Mouse (Mus musculus) lung, embryonic 15.5 days (tissue): ENCODE results near the gene Postn. TPM values are rescaled to one million over a fixed set of nuclear protein-coding genes. Genes with fewer than 3 reads are reported as not detected.

Source experiments
- ATAC-seq: fragments of 200-750 bp; cut with Nextera tagmentation; 2 replicates; pipeline ENCODE4 v1.8.0; 2017; ENCODE audit warnings: moderate number of reproducible peaks, borderline replicate concordance; ENCODE audit not compliant: low FRiP score, low TSS enrichment; ENCODE audit errors: extremely low read depth
- H3K27ac ChIP-seq: fragments of 300-500 bp; sonication (generic); 2 replicates; pipeline ENCODE4 v1.5.1; 2015; ENCODE audit warnings: moderate library complexity, mild to moderate bottlenecking, inconsistent platforms
- H3K27me3 ChIP-seq: fragments of 300-500 bp; sonication (generic); 2 replicates; pipeline ENCODE4 v1.6.1; 2015; ENCODE audit warnings: inconsistent platforms
- H3K36me3 ChIP-seq: fragments of 300-500 bp; sonication (generic); 2 replicates; pipeline ENCODE4 v1.6.1; 2015; ENCODE audit warnings: inconsistent platforms
- H3K4me1 ChIP-seq: fragments of 300-500 bp; sonication (generic); 2 replicates; pipeline ENCODE4 v1.6.1; 2015; ENCODE audit warnings: inconsistent platforms
- H3K4me2 ChIP-seq: fragments of 300-500 bp; sonication (generic); 2 replicates; pipeline ENCODE4 v1.6.1; 2015; ENCODE audit warnings: inconsistent platforms, mild to moderate bottlenecking, moderate library complexity
- H3K4me3 ChIP-seq: fragments of 300-500 bp; sonication (generic); 2 replicates; pipeline ENCODE4 v1.5.1; 2015; ENCODE audit warnings: mild to moderate bottlenecking, inconsistent platforms
- H3K9ac ChIP-seq: fragments of 300-500 bp; sonication (generic); 2 replicates; pipeline ENCODE4 v1.6.1; 2015; ENCODE audit warnings: inconsistent platforms
- H3K9me3 ChIP-seq: fragments of 300-500 bp; sonication (generic); 2 replicates; pipeline ENCODE4 v1.6.1; 2016; ENCODE audit warnings: inconsistent platforms
- WGBS: fragments of 180-500 bp; shearing (Covaris S2); methylation state at CpG from one replicate; pipeline ENCODE4 v1.1.7; 2015; 5-methylcytosine and 5-hydroxymethylcytosine counted together
- polyA plus RNA-seq: library from polyadenylated mRNA; unstranded; fragments of >200 nt; fragmentation: Nextera tagmentation; extraction: Ambion mirVana; gene quantifications from 2 replicates; pipeline ENCODE4 v1.2.1, GENCODE M21; 2015

The Postn gene
- polyA plus RNA-seq, 1 experiment from 2014 or later: 129 TPM

- no peaks in the 10 kb centered on the region for H3K27me3 ChIP-seq
- no peak overlapping the region for H3K9ac ChIP-seq
- WGBS: 63% methylated on average over 10 of the region's 10 CpGs
- no peak overlapping the region for H3K27ac ChIP-seq
- 0 out of 2 replicates have a peak, but pooled peaks cover 3% of the 10 kb centered on the region for H3K4me1 ChIP-seq
- H3K9me3 ChIP-seq: no peaks in the 10 kb centered on the region
- no peak for ATAC-seq
- no peak overlapping the region for H3K4me3 ChIP-seq
- H3K36me3 ChIP-seq: no peaks in the 10 kb centered on the region
- H3K4me2 ChIP-seq: no peak overlapping the region
Observed at GRCm38 (mm10) chr3:54420189-54420928, 59.5 kb downstream of the Postn start.

- Histone ChIP-seq H3K4me3 (no peak overlapping the region), H3K4me1 (0 out of 2 replicates have a peak, but pooled peaks cover 3% of the 10 kb centered on the region), H3K9me3 (no peaks in the 10 kb centered on the region), H3K27me3 (no peaks in the 10 kb centered on the region), H3K4me2 (no peak overlapping the region), H3K27ac (no peak overlapping the region), H3K36me3 (no peaks in the 10 kb centered on the region), H3K9ac (no peak overlapping the region)
- WGBS: 76% methylated on average over 6 of the region's 6 CpGs
- ATAC-seq: no peak
Observed at GRCm38 (mm10) chr3:54420983-54421382, 60.1 kb downstream of the Postn start.

GRCm38 (mm10) chr3:54421666-54422065, 60.8 kb downstream of the Postn start:
- Histone ChIP-seq H3K9ac (no peak overlapping the region), H3K4me3 (no peak overlapping the region), H3K36me3 (no peaks in the 10 kb centered on the region), H3K27ac (no peak overlapping the region), H3K4me2 (no peak overlapping the region), H3K4me1 (0 out of 2 replicates have a peak, but pooled peaks cover 3% of the 10 kb centered on the region), H3K27me3 (no peaks in the 10 kb centered on the region), H3K9me3 (no peaks in the 10 kb centered on the region)
- ATAC-seq: no peak
- 92% methylated on average over 2 of the region's 2 CpGs for whole genome bisulfite sequencing

- Histone ChIP-seq H3K27me3 (no peaks in the 10 kb centered on the region), H3K4me2 (no peak overlapping the region), H3K36me3 (no peaks in the 10 kb centered on the region), H3K27ac (no peak overlapping the region), H3K9me3 (no peaks in the 10 kb centered on the region), H3K4me1 (no peaks in the 10 kb centered on the region), H3K9ac (no peak overlapping the region), H3K4me3 (no peak overlapping the region)
- WGBS: 65% methylated on average over 4 of the region's 4 CpGs
- no peak for ATAC-seq
Observed at GRCm38 (mm10) chr3:54424146-54424545, 63.2 kb downstream of the Postn start.

- ATAC-seq: no peak
- H3K36me3 ChIP-seq: no peaks in the 10 kb centered on the region
- no peak overlapping the region for H3K4me2 ChIP-seq
- 74% methylated on average over 4 of the region's 4 CpGs for WGBS
- no peak overlapping the region for H3K27ac ChIP-seq
- H3K27me3 ChIP-seq: no peaks in the 10 kb centered on the region
- H3K4me3 ChIP-seq: no peak overlapping the region
- no peaks in the 10 kb centered on the region for H3K9me3 ChIP-seq
- no peaks in the 10 kb centered on the region for H3K4me1 ChIP-seq
- no peak overlapping the region for H3K9ac ChIP-seq
Observed at GRCm38 (mm10) chr3:54431663-54432062, 70.8 kb downstream of the Postn start.

DNA sequence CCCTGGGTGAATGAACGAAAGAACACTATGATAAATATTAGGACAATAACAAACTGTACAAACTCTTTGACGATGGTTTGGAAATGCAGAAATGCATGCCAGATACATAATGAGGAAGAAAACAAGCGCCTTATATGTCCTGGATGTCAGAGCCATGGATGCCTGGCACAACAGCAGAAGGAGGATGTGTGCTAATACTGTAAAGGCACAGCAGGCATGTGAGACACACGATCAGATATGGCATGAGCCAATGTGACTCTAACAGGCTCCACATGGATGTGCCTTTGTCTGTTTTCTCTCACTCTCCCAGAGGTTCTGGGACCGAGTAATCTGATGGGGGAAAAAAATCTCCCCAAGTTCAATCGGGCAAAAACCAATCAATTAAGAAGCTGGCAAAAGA, 71.3 kb downstream of the Postn start:
- 0 out of 2 replicates have a peak overlapping the region, but pooled peaks have one; percentile 5 for H3K27ac ChIP-seq
- H3K4me2 ChIP-seq: no peak overlapping the region
- H3K9ac ChIP-seq: no peak overlapping the region
- H3K27me3 ChIP-seq: no peaks in the 10 kb centered on the region
- no peak overlapping the region for H3K4me3 ChIP-seq
- H3K36me3 ChIP-seq: no peaks in the 10 kb centered on the region
- no peak for ATAC-seq
- WGBS: 47% methylated on average over 6 of the region's 6 CpGs
- no peaks in the 10 kb centered on the region for H3K9me3 ChIP-seq
- no peaks in the 10 kb centered on the region for H3K4me1 ChIP-seq

DNA sequence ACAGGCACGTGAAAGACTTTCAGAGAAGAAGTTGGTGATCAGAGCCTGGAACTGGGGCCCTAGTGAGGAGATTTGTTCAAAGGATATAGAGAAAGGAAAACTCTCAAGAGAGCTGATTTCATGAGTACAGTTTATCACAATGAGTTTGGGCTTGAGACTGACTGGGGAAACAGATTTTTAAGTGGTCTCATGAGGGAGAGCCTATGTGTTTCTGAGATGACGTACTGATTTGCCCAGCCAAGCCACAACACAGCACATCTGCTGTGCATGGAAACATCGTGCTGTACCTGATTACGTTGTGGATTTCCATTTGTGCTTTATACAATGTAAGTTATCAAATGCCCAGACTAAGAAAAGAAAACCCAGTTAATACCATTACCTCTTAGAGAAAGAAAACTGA, 71.7 kb downstream of the Postn start:
- Histone ChIP-seq H3K9ac (no peak overlapping the region), H3K4me3 (no peak overlapping the region), H3K36me3 (no peaks in the 10 kb centered on the region), H3K9me3 (no peaks in the 10 kb centered on the region), H3K27ac (0 out of 2 replicates have a peak overlapping the region, but pooled peaks have one; percentile 5), H3K4me2 (no peak overlapping the region), H3K4me1 (no peaks in the 10 kb centered on the region), H3K27me3 (no peaks in the 10 kb centered on the region)
- ATAC-seq: no peak
- WGBS: 78% methylated on average over 4 of the region's 4 CpGs

GRCm38 (mm10) chr3:54434571-54434970, 73.7 kb downstream of the Postn start:
- Histone ChIP-seq H3K27ac (no peak overlapping the region), H3K27me3 (no peaks in the 10 kb centered on the region), H3K9ac (no peak overlapping the region), H3K4me2 (no peak overlapping the region), H3K4me3 (no peak overlapping the region), H3K36me3 (no peaks in the 10 kb centered on the region), H3K4me1 (no peaks in the 10 kb centered on the region), H3K9me3 (no peaks in the 10 kb centered on the region)
- 81% methylated on average over 6 of the region's 6 CpGs for WGBS
- ATAC-seq: no peak

GRCm38 (mm10) chr3:54436373-54436964, 75.6 kb downstream of the Postn start:
- WGBS: 32% methylated on average over 1 of the region's 1 CpGs
- Histone ChIP-seq H3K4me1 (no peaks in the 10 kb centered on the region), H3K27me3 (no peaks in the 10 kb centered on the region), H3K27ac (no peak overlapping the region), H3K9me3 (no peaks in the 10 kb centered on the region), H3K36me3 (no peaks in the 10 kb centered on the region), H3K4me3 (no peak overlapping the region), H3K9ac (no peak overlapping the region), H3K4me2 (no peak overlapping the region)
- ATAC-seq: peak; percentile 80; the same call in 1 of the 2 replicates

Other genes with a start within 250 kb of the Postn start
- 0.14 and 0.19 TPM in 2 replicates for gene Trpc4, start 205.1 kb upstream of the Postn start, polyA plus RNA-seq